ENCODE assay signal across 15 mouse cellular contexts in the genomic region with DNA sequence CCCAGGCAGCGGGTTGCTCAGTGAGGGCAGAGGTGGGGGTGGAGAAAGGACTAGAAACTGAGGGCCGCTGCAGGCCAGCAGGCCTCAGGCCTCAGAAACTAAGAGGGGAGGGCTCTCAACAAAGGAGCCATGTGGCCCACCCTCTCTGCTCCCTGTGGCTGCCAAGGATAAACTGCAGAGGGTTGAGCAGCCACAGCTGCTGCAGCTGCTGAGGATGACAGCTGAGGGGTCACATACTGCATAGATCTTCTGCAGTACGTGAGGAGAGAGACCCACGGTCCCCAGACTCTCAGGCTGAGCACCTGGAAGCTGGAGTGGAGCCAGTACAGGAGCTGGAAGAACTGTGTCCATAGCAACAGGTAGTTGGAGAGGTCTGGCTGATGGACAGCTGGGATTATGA. TPM values are rescaled to one million over a fixed set of nuclear protein-coding genes. Genes with fewer than 3 reads are reported as not detected.
DNase-seq lines count a peak whose midpoint lies in the region; ATAC-seq and TF ChIP-seq lines count a peak whose summit lies in the region.
"Had no signal": no experiment of that assay in that cellular context is flagged by ENCODE, and none has a peak within 500 bp of the region (broad histone marks: within the 10 kb centered on the region; RNA-seq: fewer than 3 reads in every experiment).

No protein-coding gene starts in this region.

- H3K36me3 ChIP-seq in heart, embryonic 10.5 days: no peaks in the 10 kb centered on the region
- no peaks in the 10 kb centered on the region for H3K36me3 ChIP-seq in lung, embryonic 14.5 days (ENCODE audit: insufficient read depth)
- no peaks in the 10 kb centered on the region for H3K36me3 ChIP-seq in embryonic facial prominence, embryonic 14.5 days (ENCODE audit: control insufficient read depth, insufficient read depth, low read length)
- H3K36me3 ChIP-seq: forebrain, embryonic 10.5 days; hindbrain, embryonic 15.5 days; limb, embryonic 12.5 days had no signal

- no peaks in the 10 kb centered on the region for H3K9me3 ChIP-seq in heart, embryonic 10.5 days
- H3K9me3 ChIP-seq in lung, embryonic 14.5 days (ENCODE audit: low read depth, low read length): no peaks in the 10 kb centered on the region
- H3K9me3 ChIP-seq in embryonic facial prominence, embryonic 14.5 days (ENCODE audit: control insufficient read depth, low read length): no peaks in the 10 kb centered on the region
- H3K9me3 ChIP-seq: forebrain, embryonic 10.5 days; hindbrain, embryonic 15.5 days; limb, embryonic 12.5 days; megakaryocyte, embryonic 14.5 days had no signal

- no peak overlapping the region for H3K9ac ChIP-seq in lung, embryonic 14.5 days
- H3K9ac ChIP-seq in embryonic facial prominence, embryonic 14.5 days (ENCODE audit: low read depth, low read length): no peak overlapping the region
- H3K9ac ChIP-seq: hindbrain, embryonic 15.5 days; limb, embryonic 12.5 days had no signal

- peaks cover 16% of the 10 kb centered on the region for H3K4me1 ChIP-seq in heart, embryonic 10.5 days
- peaks cover 11% of the 10 kb centered on the region for H3K4me1 ChIP-seq in lung, embryonic 14.5 days (ENCODE audit: insufficient read depth)
- no peaks in the 10 kb centered on the region for H3K4me1 ChIP-seq in embryonic facial prominence, embryonic 14.5 days (ENCODE audit: control insufficient read depth, insufficient read depth, low read length)
- H3K4me1 ChIP-seq: hindbrain, embryonic 15.5 days had no signal

- ATAC-seq in lung, embryonic 14.5 days (ENCODE audit: insufficient read depth): peak; percentile 90
- peak; percentile 77 for ATAC-seq in embryonic facial prominence, embryonic 14.5 days (ENCODE audit: low read depth)
- ATAC-seq: Patski had no signal

- no peak for TF ChIP-seq CTCF in lung, embryonic 14.5 days (IDR thresholded peaks at IDR 0.05; ENCODE audit: low read depth)

- intact Hi-C loops in heart, postnatal 25 days (cut with DNase I): no loop called here

- DNase-seq in heart, embryonic 10.5 days (ENCODE audit: low spot score): no peak
- DNase-seq in heart, postnatal 25 days (ENCODE audit: low spot score): no peak
- peak; percentile 79 for DNase-seq in lung, embryonic 14.5 days
- DNase-seq in lung, postnatal 10 days: no peak
- peak; percentile 65 for DNase-seq in embryonic facial prominence, embryonic 14.5 days (ENCODE audit: low spot score)
- peak; percentile 25 for DNase-seq in mesoderm, embryonic 11.5 days (ENCODE audit: low read depth, low spot score)
- no peak for DNase-seq in testis, postnatal 14 days (ENCODE audit: low spot score)
- DNase-seq in retina, embryonic 14.5 days (ENCODE audit: low spot score): no peak
- DNase-seq: adrenal gland, postnatal 36 days; cerebellum, postnatal 14 days had no signal

- H3K27me3 ChIP-seq in heart, embryonic 10.5 days (ENCODE audit: insufficient read depth, poor library complexity, severe bottlenecking): no peaks in the 10 kb centered on the region; the same call in 1 of the 2 replicates
- no peaks in the 10 kb centered on the region for H3K27me3 ChIP-seq in lung, embryonic 14.5 days (ENCODE audit: insufficient read depth, low read length)
- H3K27me3 ChIP-seq in embryonic facial prominence, embryonic 14.5 days (replicated peaks; ENCODE audit: control insufficient read depth, insufficient read depth, low read length): no peaks in the 10 kb centered on the region
- H3K27me3 ChIP-seq: hindbrain, embryonic 15.5 days; limb, embryonic 12.5 days; Patski had no signal

- WGBS in heart, embryonic 10.5 days: 67% methylated on average over 4 of the region's 4 CpGs
- WGBS in lung, embryonic 14.5 days: 23% methylated on average over 4 of the region's 4 CpGs
- 45% methylated on average over 4 of the region's 4 CpGs for WGBS in embryonic facial prominence, embryonic 14.5 days

- no peak overlapping the region for H3K4me3 ChIP-seq in heart, embryonic 10.5 days
- H3K4me3 ChIP-seq in lung, embryonic 14.5 days (ENCODE audit: low read depth, low read length): no peak overlapping the region
- H3K4me3 ChIP-seq in embryonic facial prominence, embryonic 14.5 days (ENCODE audit: low read depth, low read length): no peak overlapping the region
- H3K4me3 ChIP-seq: forebrain, embryonic 10.5 days; hindbrain, embryonic 15.5 days; limb, embryonic 12.5 days; megakaryocyte, embryonic 14.5 days had no signal

- H3K27ac ChIP-seq in heart, embryonic 10.5 days: peak overlapping the region; percentile 42; the same call in 1 of the 2 replicates
- H3K27ac ChIP-seq in lung, embryonic 14.5 days (ENCODE audit: low read depth): peak overlapping the region; percentile 36; the same call in 1 of the 2 replicates
- no peak overlapping the region for H3K27ac ChIP-seq in embryonic facial prominence, embryonic 14.5 days (replicated peaks; ENCODE audit: low read depth, low read length)
- H3K27ac ChIP-seq: forebrain, embryonic 10.5 days; hindbrain, embryonic 15.5 days; limb, embryonic 12.5 days had no signal

- H3K4me2 ChIP-seq in lung, embryonic 14.5 days: no peak overlapping the region
- H3K4me2 ChIP-seq in embryonic facial prominence, embryonic 14.5 days (ENCODE audit: low read depth, low read length): no peak overlapping the region
- H3K4me2 ChIP-seq: hindbrain, embryonic 15.5 days; limb, embryonic 12.5 days had no signal

RNA-seq across cellular contexts. Expression of gene Ankrd9, which starts 5.8 kb away (rescaled TPM):
- 14.8 and 19.1 TPM in 2 replicates for polyA plus RNA-seq in heart, embryonic 10.5 days (2016; fragmentation: Nextera tagmentation; extraction: Ambion mirVana)
- total RNA-seq in heart, postnatal 25 days (2021): 10 to 100 TPM; 66.8 to 71.8 TPM
- polyA plus RNA-seq in lung, embryonic 14.5 days (2014; fragmentation: Nextera tagmentation; extraction: Ambion mirVana): 11.2 and 14.2 TPM in 2 replicates
- 11.1 and 13.2 TPM in 2 replicates for polyA plus RNA-seq in embryonic facial prominence, embryonic 14.5 days (2014; fragmentation: Nextera tagmentation; extraction: Ambion mirVana)

RNA-seq across cellular contexts. Expression of gene Rcor1, which starts 54.6 kb away (rescaled TPM):
- 6.5 and 9.2 TPM in 2 replicates for polyA plus RNA-seq in heart, embryonic 10.5 days (2016; fragmentation: Nextera tagmentation; extraction: Ambion mirVana)
- 10 to 100 TPM; 14.8 to 17.4 TPM for total RNA-seq in heart, postnatal 25 days (2021)
- 14.4 and 17.0 TPM in 2 replicates for polyA plus RNA-seq in lung, embryonic 14.5 days (2014; fragmentation: Nextera tagmentation; extraction: Ambion mirVana)
- polyA plus RNA-seq in embryonic facial prominence, embryonic 14.5 days (2014; fragmentation: Nextera tagmentation; extraction: Ambion mirVana): 16.8 and 18.0 TPM in 2 replicates

Comparison
In these comparisons a context has a peak if more than half of its experiments do, and no peak if none do; other contexts are left out.
1. DNase-seq: peak in lung, embryonic 14.5 days (single experiment), embryonic facial prominence, embryonic 14.5 days (single experiment) and mesoderm, embryonic 11.5 days (single experiment); none in heart, embryonic 10.5 days (single experiment), heart, postnatal 25 days (single experiment), lung, postnatal 10 days (single experiment), testis, postnatal 14 days (single experiment) and retina, embryonic 14.5 days (single experiment).